Mouse (Mus musculus) midbrain, embryonic 11.5 days (tissue): ENCODE measurements at regions not wholly inside any gene's neighbourhood (a gene's known extent, or its start where the extent isn't known, plus 50 kb on each side); places are given as distances from the start of the nearest gene placed in this dataset.
A peak's percentile ranks its signal among the peaks of the same experiment; 100 is the strongest.

ENCODE experiments used
- ATAC-seq: fragments of 200-750 bp; cut with Nextera tagmentation; 2 replicates; pipeline ENCODE4 v1.8.0; 2017; ENCODE audit warnings: moderate TSS enrichment, moderate library complexity; ENCODE audit not compliant: low FRiP score
- DNase-seq: peaks from one replicate; pipeline ENCODE4 v3.0.0; 2015; ENCODE audit warnings: low spot score; ENCODE audit errors: missing footprints
- H3K27ac ChIP-seq: fragments of 300-500 bp; sonication (generic); 2 replicates; pipeline ENCODE4 v1.5.1; 2014; ENCODE audit warnings: low read depth, low read length
- H3K27me3 ChIP-seq: fragments of 300-500 bp; sonication (generic); 2 replicates; pipeline ENCODE4 v1.6.1; 2014; ENCODE audit warnings: mild to moderate bottlenecking, low read length, moderate library complexity, mixed read lengths; ENCODE audit not compliant: control insufficient read depth, insufficient read depth
- H3K36me3 ChIP-seq: fragments of 300-500 bp; sonication (generic); 2 replicates; pipeline ENCODE4 v1.6.1; 2014; ENCODE audit warnings: mild to moderate bottlenecking, low read length, moderate library complexity, mixed read lengths; ENCODE audit not compliant: control insufficient read depth, insufficient read depth
- H3K4me1 ChIP-seq: fragments of 300-500 bp; sonication (generic); 2 replicates; pipeline ENCODE4 v1.6.1; 2014; ENCODE audit warnings: low read length; ENCODE audit not compliant: control insufficient read depth, insufficient read depth
- H3K4me2 ChIP-seq: fragments of 300-500 bp; sonication (generic); 2 replicates; pipeline ENCODE4 v1.6.1; 2014; ENCODE audit warnings: mild to moderate bottlenecking, moderate library complexity
- H3K4me3 ChIP-seq: fragments of 300-500 bp; sonication (generic); 2 replicates; pipeline ENCODE4 v1.5.1; 2014; ENCODE audit warnings: low read depth, low read length
- H3K9ac ChIP-seq: fragments of 300-500 bp; sonication (generic); 2 replicates; pipeline ENCODE4 v1.6.1; 2014; ENCODE audit warnings: low read length
- H3K9me3 ChIP-seq: fragments of 300-500 bp; sonication (generic); 2 replicates; pipeline ENCODE4 v1.6.1; 2016; ENCODE audit warnings: low read length; ENCODE audit not compliant: control insufficient read depth
- WGBS: fragments of 180-500 bp; shearing (Covaris S2); extraction: QIAGEN DNeasy Blood & Tissue Kit; methylation state at CpG from one replicate; pipeline ENCODE4 v1.1.7; 2014; 5-methylcytosine and 5-hydroxymethylcytosine counted together

- Histone ChIP-seq H3K27ac (no peak overlapping the region), H3K4me3 (no peak overlapping the region), H3K4me1 (no peaks in the 10 kb centered on the region), H3K9me3 (no peaks in the 10 kb centered on the region), H3K4me2 (no peak overlapping the region), H3K36me3 (no peaks in the 10 kb centered on the region), H3K9ac (no peak overlapping the region), H3K27me3 (no peaks in the 10 kb centered on the region)
- 45% methylated on average over 6 of the region's 6 CpGs for whole genome bisulfite sequencing
- ATAC-seq (peak; percentile 67), DNase-seq (no peak)
Measured at GRCm38 (mm10) chr4:91596619-91597018, 196.0 kb upstream of the Elavl2 start.

GRCm38 (mm10) chr4:91595766-91596165 is 195.2 kb upstream of the Elavl2 start:
- DNase-seq (no peak), ATAC-seq (no peak)
- no peak overlapping the region for H3K4me2 ChIP-seq
- H3K4me3 ChIP-seq = no peak overlapping the region
- H3K4me1 ChIP-seq = no peaks in the 10 kb centered on the region
- no peaks in the 10 kb centered on the region for H3K9me3 ChIP-seq
- no peak overlapping the region for H3K27ac ChIP-seq
- H3K36me3 ChIP-seq = no peaks in the 10 kb centered on the region
- 64% methylated on average over 8 of the region's 8 CpGs for WGBS
- H3K9ac ChIP-seq = no peak overlapping the region
- H3K27me3 ChIP-seq = no peaks in the 10 kb centered on the region

DNA sequence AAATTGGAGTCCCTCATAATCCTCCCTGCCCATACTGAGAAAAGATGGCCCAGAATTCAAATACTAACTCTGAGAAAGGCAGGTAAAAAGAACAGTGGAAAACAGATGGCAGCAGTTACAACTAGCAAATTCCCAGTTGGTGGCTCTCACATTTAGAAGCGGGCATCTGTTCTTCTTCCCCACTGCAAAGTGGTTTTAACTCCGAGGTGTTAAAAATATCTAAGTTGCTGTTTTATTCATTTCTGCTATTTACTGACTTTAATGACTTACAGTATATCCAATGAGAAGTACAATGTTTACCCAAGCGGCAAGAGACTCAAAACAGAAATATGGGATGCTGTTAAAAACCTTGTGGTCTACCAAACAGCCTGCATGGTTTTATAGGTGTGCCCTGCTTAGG is 189.2 kb upstream of the Elavl2 start:
- H3K4me2 ChIP-seq = no peak overlapping the region
- H3K9ac ChIP-seq = no peak overlapping the region
- no peaks in the 10 kb centered on the region for H3K27me3 ChIP-seq
- ATAC-seq (no peak), DNase-seq (no peak)
- no peaks in the 10 kb centered on the region for H3K4me1 ChIP-seq
- WGBS = 89% methylated on average over 3 of the region's 3 CpGs
- no peak overlapping the region for H3K4me3 ChIP-seq
- H3K9me3 ChIP-seq = no peaks in the 10 kb centered on the region
- H3K27ac ChIP-seq = no peak overlapping the region
- H3K36me3 ChIP-seq = no peaks in the 10 kb centered on the region

GRCm38 (mm10) chr4:91587541-91588059 is 187.0 kb upstream of the Elavl2 start:
- Histone ChIP-seq H3K27me3 (no peaks in the 10 kb centered on the region), H3K4me3 (no peak overlapping the region), H3K9me3 (no peaks in the 10 kb centered on the region), H3K27ac (no peak overlapping the region), H3K9ac (no peak overlapping the region), H3K36me3 (no peaks in the 10 kb centered on the region), H3K4me1 (no peaks in the 10 kb centered on the region), H3K4me2 (no peak overlapping the region)
- DNase-seq (no peak), ATAC-seq (peak; percentile 64; the same call in 1 of the 2 replicates)
- 92% methylated on average over 1 of the region's 1 CpGs for WGBS

DNA sequence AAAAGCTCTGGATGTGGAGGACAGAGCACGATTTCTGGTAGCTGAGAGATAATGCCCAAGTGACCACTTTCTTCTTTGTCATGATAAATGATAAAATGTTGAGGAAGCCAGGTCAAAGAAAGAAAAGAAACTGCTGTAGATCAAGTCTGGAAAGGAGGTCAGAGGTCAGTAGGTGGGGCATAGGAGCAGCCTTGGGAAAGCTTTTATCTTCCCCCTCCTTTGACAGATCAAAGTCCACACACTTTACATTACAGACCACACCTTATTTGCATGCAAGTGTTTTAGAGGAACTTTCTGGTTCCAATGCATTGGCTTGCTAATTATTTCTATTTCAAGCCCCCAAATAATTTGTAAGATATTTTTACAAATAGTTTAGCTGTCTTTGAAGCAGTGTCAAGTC is 182.4 kb upstream of the Elavl2 start:
- ATAC-seq (no peak), DNase-seq (no peak)
- Histone ChIP-seq H3K27ac (no peak overlapping the region), H3K4me1 (no peaks in the 10 kb centered on the region), H3K9ac (no peak overlapping the region), H3K4me3 (no peak overlapping the region), H3K4me2 (no peak overlapping the region), H3K27me3 (no peaks in the 10 kb centered on the region), H3K36me3 (no peaks in the 10 kb centered on the region), H3K9me3 (no peaks in the 10 kb centered on the region)
- WGBS = 64% methylated on average over 1 of the region's 1 CpGs

- no peak for DNase-seq
- no peaks in the 10 kb centered on the region for H3K9me3 ChIP-seq
- H3K4me2 ChIP-seq = no peak overlapping the region
- ATAC-seq = peak; percentile 73
- H3K27me3 ChIP-seq = no peaks in the 10 kb centered on the region
- H3K4me1 ChIP-seq = no peaks in the 10 kb centered on the region
- H3K9ac ChIP-seq = no peak overlapping the region
- H3K27ac ChIP-seq = no peak overlapping the region
- no peak overlapping the region for H3K4me3 ChIP-seq
- H3K36me3 ChIP-seq = no peaks in the 10 kb centered on the region
- WGBS = 26% methylated on average over 1 of the region's 1 CpGs
Measured at GRCm38 (mm10) chr4:91557452-91557851, 156.9 kb upstream of the Elavl2 start.

- 57% methylated on average over 4 of the region's 4 CpGs for WGBS
- DNase-seq (no peak), ATAC-seq (no peak)
Measured at GRCm38 (mm10) chr4:91556959-91557358, 156.4 kb upstream of the Elavl2 start.

GRCm38 (mm10) chr4:91524367-91524766 is 123.8 kb upstream of the Elavl2 start:
- no peaks in the 10 kb centered on the region for H3K27me3 ChIP-seq
- no peak overlapping the region for H3K27ac ChIP-seq
- no peak overlapping the region for H3K9ac ChIP-seq
- DNase-seq (no peak), ATAC-seq (no peak)
- H3K4me2 ChIP-seq = no peak overlapping the region
- H3K36me3 ChIP-seq = no peaks in the 10 kb centered on the region
- no peak overlapping the region for H3K4me3 ChIP-seq
- no peaks in the 10 kb centered on the region for H3K9me3 ChIP-seq
- 83% methylated on average over 4 of the region's 4 CpGs for WGBS
- H3K4me1 ChIP-seq = no peaks in the 10 kb centered on the region

More at GRCm38 (mm10) chr4:91556959-91557358, 156.4 kb upstream of the Elavl2 start:
- Histone ChIP-seq H3K9ac (no peak overlapping the region), H3K27me3 (no peaks in the 10 kb centered on the region), H3K4me1 (no peaks in the 10 kb centered on the region), H3K9me3 (no peaks in the 10 kb centered on the region), H3K27ac (no peak overlapping the region), H3K4me3 (no peak overlapping the region), H3K4me2 (no peak overlapping the region), H3K36me3 (no peaks in the 10 kb centered on the region)

- WGBS = 88% methylated on average over 1 of the region's 1 CpGs
- H3K4me3 ChIP-seq = no peak overlapping the region
- H3K36me3 ChIP-seq = no peaks in the 10 kb centered on the region
- ATAC-seq (no peak), DNase-seq (no peak)
- no peak overlapping the region for H3K9ac ChIP-seq
- H3K9me3 ChIP-seq = no peaks in the 10 kb centered on the region
- H3K27me3 ChIP-seq = no peaks in the 10 kb centered on the region
- H3K4me1 ChIP-seq = no peaks in the 10 kb centered on the region
- no peak overlapping the region for H3K27ac ChIP-seq
- no peak overlapping the region for H3K4me2 ChIP-seq
Measured at GRCm38 (mm10) chr4:91511543-91511942, 111.0 kb upstream of the Elavl2 start.
